Mouse (Mus musculus) olfactory bulb, adult 2 months (tissue): Measurements from ENCODE around the gene Zfp866.

Experiments
- CTCF ChIP-seq: fragments of 200-500 bp; IDR thresholded peaks from 2 replicates; pipeline ENCODE4 v1.5.1; 2012; ENCODE audit warnings: low read depth, mild to moderate bottlenecking, low read length, moderate library complexity; ENCODE audit not compliant: insufficient read depth
- POLR2A ChIP-seq: fragments of 200-500 bp; IDR thresholded peaks from 2 replicates; pipeline ENCODE4 v1.6.1; 2012; ENCODE audit warnings: mild to moderate bottlenecking, low read depth, low read length, moderate library complexity; ENCODE audit not compliant: insufficient read depth

DNA sequence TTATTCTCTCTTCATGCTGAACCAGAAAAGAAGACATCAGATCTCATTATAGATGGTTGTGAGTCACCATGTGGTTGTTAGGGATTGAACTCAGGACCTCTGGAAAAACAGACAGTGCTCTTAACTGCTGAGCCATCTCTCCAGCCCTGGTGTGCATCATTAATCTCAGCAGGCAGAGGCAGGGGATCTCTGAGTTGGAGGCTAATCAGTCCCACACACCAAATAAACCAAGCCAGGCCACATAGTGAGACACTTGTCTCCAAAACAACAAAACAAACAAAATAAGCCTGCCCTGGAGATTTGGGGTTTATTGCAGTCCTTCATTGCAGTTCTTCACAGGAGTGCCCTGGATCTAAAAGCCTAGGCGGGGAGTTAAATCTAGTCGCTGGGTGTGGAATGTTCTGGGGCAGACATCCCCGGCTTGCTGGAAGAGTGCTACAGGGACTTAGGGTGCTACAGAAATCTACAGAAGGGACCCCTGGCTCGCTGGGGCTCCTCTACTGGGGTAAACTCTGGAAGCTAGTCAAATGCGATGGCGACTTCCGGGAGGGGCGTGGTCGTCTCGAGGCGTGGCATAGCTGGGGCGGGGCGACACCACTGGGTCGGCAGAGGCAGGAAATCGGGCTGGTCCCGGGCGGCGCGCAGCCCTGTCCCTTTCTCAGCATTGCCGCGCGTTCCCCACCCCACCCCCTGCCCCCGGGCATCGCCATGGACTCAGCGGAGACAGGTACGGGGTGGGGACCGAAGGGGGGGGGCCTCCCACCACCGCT lies 17.3 kb upstream of the Zfp866 start, which contains the start of gene Gmip:
- TF ChIP-seq CTCF (no peak), POLR2A (no peak)
